Mouse (Mus musculus) midbrain, embryonic 11.5 days (tissue): ENCODE data around the gene Nfia. TPM values are rescaled to one million over a fixed set of nuclear protein-coding genes. Genes with fewer than 3 reads are reported as not detected.

Experiments used
- ATAC-seq: fragments of 200-750 bp; cut with Nextera tagmentation; 2 replicates; pipeline ENCODE4 v1.8.0; 2017; ENCODE audit warnings: moderate TSS enrichment, moderate library complexity; ENCODE audit not compliant: low FRiP score
- DNase-seq: peaks from one replicate; pipeline ENCODE4 v3.0.0; 2015; ENCODE audit warnings: low spot score; ENCODE audit errors: missing footprints
- H3K27ac ChIP-seq: fragments of 300-500 bp; sonication (generic); 2 replicates; pipeline ENCODE4 v1.5.1; 2014; ENCODE audit warnings: low read depth, low read length
- H3K27me3 ChIP-seq: fragments of 300-500 bp; sonication (generic); 2 replicates; pipeline ENCODE4 v1.6.1; 2014; ENCODE audit warnings: mild to moderate bottlenecking, low read length, moderate library complexity, mixed read lengths; ENCODE audit not compliant: control insufficient read depth, insufficient read depth
- H3K36me3 ChIP-seq: fragments of 300-500 bp; sonication (generic); 2 replicates; pipeline ENCODE4 v1.6.1; 2014; ENCODE audit warnings: mild to moderate bottlenecking, low read length, moderate library complexity, mixed read lengths; ENCODE audit not compliant: control insufficient read depth, insufficient read depth
- H3K4me1 ChIP-seq: fragments of 300-500 bp; sonication (generic); 2 replicates; pipeline ENCODE4 v1.6.1; 2014; ENCODE audit warnings: low read length; ENCODE audit not compliant: control insufficient read depth, insufficient read depth
- H3K4me2 ChIP-seq: fragments of 300-500 bp; sonication (generic); 2 replicates; pipeline ENCODE4 v1.6.1; 2014; ENCODE audit warnings: mild to moderate bottlenecking, moderate library complexity
- H3K4me3 ChIP-seq: fragments of 300-500 bp; sonication (generic); 2 replicates; pipeline ENCODE4 v1.5.1; 2014; ENCODE audit warnings: low read depth, low read length
- H3K9ac ChIP-seq: fragments of 300-500 bp; sonication (generic); 2 replicates; pipeline ENCODE4 v1.6.1; 2014; ENCODE audit warnings: low read length
- H3K9me3 ChIP-seq: fragments of 300-500 bp; sonication (generic); 2 replicates; pipeline ENCODE4 v1.6.1; 2016; ENCODE audit warnings: low read length; ENCODE audit not compliant: control insufficient read depth
- WGBS: fragments of 180-500 bp; shearing (Covaris S2); extraction: QIAGEN DNeasy Blood & Tissue Kit; methylation state at CpG from one replicate; pipeline ENCODE4 v1.1.7; 2014; 5-methylcytosine and 5-hydroxymethylcytosine counted together
- polyA plus RNA-seq: library from polyadenylated mRNA; unstranded; fragments of >200 nt; fragmentation: Nextera tagmentation; extraction: Ambion mirVana; gene quantifications from 2 replicates; pipeline ENCODE4 v1.2.1, GENCODE M21; 2014

Gene Nfia
- polyA plus RNA-seq, 1 experiment from 2014 or later = 14.1 TPM

- H3K27me3 ChIP-seq = no peaks in the 10 kb centered on the region
- H3K36me3 ChIP-seq = no peaks in the 10 kb centered on the region
- ATAC-seq (no peak), DNase-seq (no peak)
- WGBS = 87% methylated on average over 12 of the region's 12 CpGs
- no peaks in the 10 kb centered on the region for H3K4me1 ChIP-seq
- no peak overlapping the region for H3K9ac ChIP-seq
- H3K9me3 ChIP-seq = no peaks in the 10 kb centered on the region
- no peak overlapping the region for H3K27ac ChIP-seq
- H3K4me2 ChIP-seq = no peak overlapping the region
- no peak overlapping the region for H3K4me3 ChIP-seq
Observed at GRCm38 (mm10) chr4:97900256-97900944, 127.9 kb downstream of the Nfia start.

- DNase-seq = no peak
- Histone ChIP-seq H3K4me3 (no peak overlapping the region), H3K27ac (no peak overlapping the region), H3K4me1 (no peaks in the 10 kb centered on the region), H3K27me3 (no peaks in the 10 kb centered on the region), H3K36me3 (no peaks in the 10 kb centered on the region), H3K9ac (no peak overlapping the region), H3K4me2 (no peak overlapping the region), H3K9me3 (no peaks in the 10 kb centered on the region)
- 80% methylated on average over 4 of the region's 4 CpGs for WGBS
- no peak for ATAC-seq
Observed at GRCm38 (mm10) chr4:97905826-97906225, 133.3 kb downstream of the Nfia start.

- Histone ChIP-seq H3K27me3 (no peaks in the 10 kb centered on the region), H3K27ac (no peak overlapping the region), H3K9ac (no peak overlapping the region), H3K36me3 (no peaks in the 10 kb centered on the region), H3K4me3 (no peak overlapping the region), H3K4me1 (no peaks in the 10 kb centered on the region), H3K9me3 (no peaks in the 10 kb centered on the region), H3K4me2 (no peak overlapping the region)
- 77% methylated on average over 4 of the region's 4 CpGs for WGBS
- DNase-seq (no peak), ATAC-seq (no peak)
Observed at GRCm38 (mm10) chr4:97908576-97909147, 136.1 kb downstream of the Nfia start.

- H3K27me3 ChIP-seq = no peaks in the 10 kb centered on the region
- no peak overlapping the region for H3K9ac ChIP-seq
- no peak overlapping the region for H3K27ac ChIP-seq
- DNase-seq (no peak), ATAC-seq (no peak)
- H3K36me3 ChIP-seq = no peaks in the 10 kb centered on the region
- H3K9me3 ChIP-seq = no peaks in the 10 kb centered on the region
- H3K4me1 ChIP-seq = no peaks in the 10 kb centered on the region
- WGBS = 92% methylated on average over 9 of the region's 9 CpGs
- no peak overlapping the region for H3K4me2 ChIP-seq
- H3K4me3 ChIP-seq = no peak overlapping the region
Observed at GRCm38 (mm10) chr4:97910115-97910776, 137.7 kb downstream of the Nfia start.

GRCm38 (mm10) chr4:97910777-97911580, 138.4 kb downstream of the Nfia start:
- Histone ChIP-seq H3K27me3 (no peaks in the 10 kb centered on the region), H3K4me3 (no peak overlapping the region), H3K36me3 (no peaks in the 10 kb centered on the region), H3K9me3 (no peaks in the 10 kb centered on the region), H3K27ac (no peak overlapping the region), H3K4me1 (no peaks in the 10 kb centered on the region), H3K4me2 (no peak overlapping the region), H3K9ac (no peak overlapping the region)
- ATAC-seq = no peak
- WGBS = 87% methylated on average over 27 of the region's 27 CpGs
- no peak for DNase-seq

GRCm38 (mm10) chr4:97911755-97912154, 139.2 kb downstream of the Nfia start:
- no peaks in the 10 kb centered on the region for H3K4me1 ChIP-seq
- ATAC-seq = no peak
- H3K9me3 ChIP-seq = no peaks in the 10 kb centered on the region
- DNase-seq = no peak
- H3K27me3 ChIP-seq = no peaks in the 10 kb centered on the region
- no peaks in the 10 kb centered on the region for H3K36me3 ChIP-seq
- H3K4me3 ChIP-seq = no peak overlapping the region
- no peak overlapping the region for H3K27ac ChIP-seq
- 94% methylated on average over 7 of the region's 7 CpGs for WGBS
- no peak overlapping the region for H3K4me2 ChIP-seq
- no peak overlapping the region for H3K9ac ChIP-seq

GRCm38 (mm10) chr4:97912155-97912554, 139.6 kb downstream of the Nfia start:
- Histone ChIP-seq H3K4me3 (no peak overlapping the region), H3K36me3 (no peaks in the 10 kb centered on the region), H3K4me1 (peaks cover 2% of the 10 kb centered on the region; the same call in 1 of the 2 replicates), H3K4me2 (no peak overlapping the region), H3K27me3 (no peaks in the 10 kb centered on the region), H3K9me3 (no peaks in the 10 kb centered on the region), H3K27ac (no peak overlapping the region), H3K9ac (no peak overlapping the region)
- 85% methylated on average over 6 of the region's 6 CpGs for WGBS
- DNase-seq = no peak
- ATAC-seq = no peak

- ATAC-seq (no peak), DNase-seq (no peak)
- H3K4me3 ChIP-seq = no peak overlapping the region
- H3K9ac ChIP-seq = no peak overlapping the region
- H3K36me3 ChIP-seq = no peaks in the 10 kb centered on the region
- H3K4me1 ChIP-seq = peaks cover 5% of the 10 kb centered on the region; the same call in 1 of the 2 replicates
- H3K4me2 ChIP-seq = no peak overlapping the region
- no peaks in the 10 kb centered on the region for H3K27me3 ChIP-seq
- 94% methylated on average over 11 of the region's 11 CpGs for WGBS
- no peaks in the 10 kb centered on the region for H3K9me3 ChIP-seq
- H3K27ac ChIP-seq = no peak overlapping the region
Observed at GRCm38 (mm10) chr4:97912560-97912959, 140.0 kb downstream of the Nfia start.
